9 mouse cellular contexts compared by ENCODE assay signal in genomic region chr4:62944326-62944879, GRCm38 (mm10). TPM values are rescaled to one million over a fixed set of nuclear protein-coding genes. Genes with fewer than 3 reads are reported as not detected.
DNase-seq lines count a peak whose midpoint lies in the region; ATAC-seq and TF ChIP-seq lines count a peak whose summit lies in the region.
"Had no signal": no experiment of that assay in that cellular context is flagged by ENCODE, and none has a peak within 500 bp of the region (broad histone marks: within the 10 kb centered on the region; RNA-seq: fewer than 3 reads in every experiment).

No protein-coding gene starts in this region.

- WGBS in intestine, postnatal 0 days, result 49% methylated on average over 4 of the region's 4 CpGs

- no peak overlapping the region for H3K9ac ChIP-seq in intestine, postnatal 0 days (ENCODE audit: low read depth, low read length)

- H3K36me3 ChIP-seq in intestine, postnatal 0 days (ENCODE audit: control insufficient read depth, insufficient read depth), result no peaks in the 10 kb centered on the region

- DNase-seq in adrenal gland, adult 2 months, result peak; percentile 10
- no peak for DNase-seq in adrenal gland, adult 8-10 months
- DNase-seq in left cerebral cortex, postnatal 4 days, result peak; percentile 30
- no peak for DNase-seq in left cerebral cortex, adult 18-20 months (ENCODE audit: low spot score in 2 of 2)
- peak; percentile 21 to 31 for DNase-seq in lung, postnatal 4 days
- no peak for DNase-seq in T-cell, adult 2 months (ENCODE audit: low spot score)
- no peak for DNase-seq in layer of hippocampus, postnatal 25 days (ENCODE audit: extremely low spot score in 1 of 2, low spot score in 1 of 2)

- no peak overlapping the region for H3K4me3 ChIP-seq in intestine, postnatal 0 days (ENCODE audit: low read depth, low read length)
- H3K4me3 ChIP-seq: megakaryocyte, embryonic 14.5 days had no signal

- H3K4me1 ChIP-seq in intestine, postnatal 0 days (replicated peaks; ENCODE audit: control insufficient read depth, insufficient read depth, low read length), result no peaks in the 10 kb centered on the region
- H3K4me1 ChIP-seq: megakaryocyte, embryonic 14.5 days had no signal

- no peak overlapping the region for H3K4me2 ChIP-seq in intestine, postnatal 0 days (replicated peaks; ENCODE audit: low read depth)

- intact Hi-C loops in left cerebral cortex, postnatal 4 days (cut with DNase I), result loop anchor here (10.0 kb wide), 1 partner anchor 170 kb away; no protein-coding TSS in a partner anchor

- H3K9me3 ChIP-seq in intestine, postnatal 0 days (ENCODE audit: control insufficient read depth), result no peaks in the 10 kb centered on the region

- no peak for ATAC-seq in intestine, postnatal 0 days

- H3K27me3 ChIP-seq in intestine, postnatal 0 days (replicated peaks; ENCODE audit: control insufficient read depth, insufficient read depth, low read length), result no peaks in the 10 kb centered on the region

- H3K27ac ChIP-seq in intestine, postnatal 0 days (ENCODE audit: low read depth, low read length), result no peak overlapping the region

- TF ChIP-seq CTCF in intestine, postnatal 0 days (IDR thresholded peaks at IDR 0.05; ENCODE audit: low read depth), result peak; percentile 79

RNA-seq across cellular contexts. Expression of gene Zfp618, which starts 21.0 kb away (rescaled TPM):
- total RNA-seq in adrenal gland, adult 2 months (2021), result 1 to 10 TPM; 2.2 to 4.9 TPM
- polyA plus RNA-seq in adrenal gland, adult 2 months (2012; rRNA removed), result 2.5 TPM in 2 replicates
- total RNA-seq in adrenal gland, adult 8-10 months (2022), result 10 to 100 TPM in 1 of 4 experiments, 1 to 10 TPM in 3; 3.9 to 11.0 (median 6.3) TPM
- total RNA-seq in left cerebral cortex, postnatal 4 days (2021), result 10 to 100 TPM; 13.8 to 16.3 TPM
- 1 to 10 TPM; 5.5 to 6.0 TPM for total RNA-seq in left cerebral cortex, adult 18-20 months (2021)
- 2.6 and 5.6 TPM in 2 replicates for polyA plus RNA-seq in intestine, postnatal 0 days (2015; fragmentation: Nextera tagmentation; extraction: Ambion mirVana)
- total RNA-seq in layer of hippocampus, postnatal 25 days (2021), result 1 to 10 TPM; 2.5 to 3.4 TPM

Comparison
In these comparisons a context has a peak if more than half of its experiments do, and no peak if none do; other contexts are left out.
1. DNase-seq: peak in adrenal gland, adult 2 months (single experiment), left cerebral cortex, postnatal 4 days (single experiment) and lung, postnatal 4 days (2 of 2); none in adrenal gland, adult 8-10 months (single experiment), left cerebral cortex, adult 18-20 months (0 of 2), T-cell, adult 2 months (single experiment) and layer of hippocampus, postnatal 25 days (0 of 2).